9 mouse cellular contexts compared by ENCODE assay signal in the genomic region with DNA sequence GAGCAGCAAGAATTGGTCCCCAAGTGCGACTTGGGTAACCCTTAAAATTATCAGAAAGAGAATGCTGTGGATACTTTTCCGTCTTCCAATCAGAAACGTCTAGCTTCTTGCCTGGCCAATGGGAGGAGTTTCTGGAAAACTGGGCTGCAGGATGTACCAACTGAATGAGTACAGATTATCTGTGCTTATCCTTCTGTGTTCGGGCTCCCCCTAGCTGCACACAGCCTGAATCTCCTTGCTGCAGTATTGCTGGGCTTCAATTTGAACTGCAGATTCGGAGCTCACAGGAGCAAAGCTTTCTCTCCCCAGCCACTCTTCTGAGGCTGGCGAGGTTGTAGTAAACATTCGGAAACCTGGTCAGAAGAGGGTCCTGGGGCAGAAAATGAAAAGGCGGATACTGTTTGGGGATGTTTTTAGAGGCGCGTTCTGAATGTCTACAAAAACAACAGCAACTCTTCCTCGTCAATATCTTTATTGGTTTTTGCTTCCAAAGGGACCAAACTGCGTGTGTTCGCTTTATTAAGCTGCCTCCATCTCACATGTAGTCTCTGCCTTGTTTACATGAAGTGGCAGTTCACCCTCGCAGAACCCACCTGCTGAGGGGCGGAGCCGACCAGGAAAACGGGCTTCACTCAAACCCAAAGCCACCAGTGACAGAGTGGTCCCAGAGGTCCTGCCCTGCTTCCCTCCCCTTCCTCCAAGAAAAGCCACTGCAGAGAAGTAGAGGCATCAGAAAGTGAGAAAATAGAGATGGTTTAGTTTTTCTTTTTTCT.
DNase-seq lines count a peak whose midpoint lies in the region; ATAC-seq lines count a peak whose summit lies in the region.
"Had no signal": no experiment of that assay in that cellular context is flagged by ENCODE, and none has a peak within 500 bp of the region (broad histone marks: within the 10 kb centered on the region; RNA-seq: fewer than 3 reads in every experiment).

No protein-coding gene starts in this region.

- H3K4me3 ChIP-seq in intestine, embryonic 16.5 days (ENCODE audit: low read length), result peak overlapping the region; percentile 30
- H3K4me3 ChIP-seq in midbrain, embryonic 10.5 days, result peak overlapping the region; percentile 45
- H3K4me3 ChIP-seq in stomach, embryonic 15.5 days (replicated peaks), result peak overlapping the region; percentile 26
- H3K4me3 ChIP-seq: liver, embryonic 15.5 days had no signal

- intact Hi-C loops in left cerebral cortex, postnatal 10 days (cut with DNase I), result loop anchor here (2.0 to 10.0 kb wide), 4 partner anchors 229 to 1863 kb away; a partner anchor contains a TSS

- 0 out of 2 replicates have a peak, but pooled peaks cover 5% of the 10 kb centered on the region for H3K4me1 ChIP-seq in intestine, embryonic 16.5 days (ENCODE audit: control insufficient read depth, insufficient read depth, low read length)
- H3K4me1 ChIP-seq in midbrain, embryonic 10.5 days, result peaks cover 5% of the 10 kb centered on the region
- H3K4me1 ChIP-seq in stomach, embryonic 15.5 days, result no peaks in the 10 kb centered on the region
- H3K4me1 ChIP-seq: liver, embryonic 15.5 days had no signal

- no peak overlapping the region for H3K9ac ChIP-seq in intestine, embryonic 16.5 days (ENCODE audit: low read depth, low read length)
- no peak overlapping the region for H3K9ac ChIP-seq in stomach, embryonic 15.5 days
- H3K9ac ChIP-seq: liver, embryonic 15.5 days had no signal

- peak; percentile 94 for ATAC-seq in intestine, embryonic 16.5 days
- ATAC-seq in stomach, embryonic 15.5 days (ENCODE audit: insufficient read depth, low FRiP score, low read depth), result peak; percentile 88

- H3K4me2 ChIP-seq in intestine, embryonic 16.5 days (ENCODE audit: low read depth, low read length), result peak overlapping the region; percentile 59
- H3K4me2 ChIP-seq in stomach, embryonic 15.5 days, result peak overlapping the region; percentile 58
- H3K4me2 ChIP-seq: liver, embryonic 15.5 days had no signal

- H3K27me3 ChIP-seq in intestine, embryonic 16.5 days (replicated peaks; ENCODE audit: control insufficient read depth, insufficient read depth, low read length), result no peaks in the 10 kb centered on the region
- H3K27me3 ChIP-seq in midbrain, embryonic 10.5 days (ENCODE audit: low read depth, poor library complexity, severe bottlenecking), result no peaks in the 10 kb centered on the region
- 0 out of 2 replicates have a peak, but pooled peaks cover 2% of the 10 kb centered on the region for H3K27me3 ChIP-seq in stomach, embryonic 15.5 days (replicated peaks)
- H3K27me3 ChIP-seq: liver, embryonic 15.5 days had no signal

- H3K36me3 ChIP-seq in intestine, embryonic 16.5 days (ENCODE audit: control insufficient read depth, insufficient read depth, low read length), result no peaks in the 10 kb centered on the region
- H3K36me3 ChIP-seq in midbrain, embryonic 10.5 days, result no peaks in the 10 kb centered on the region
- no peaks in the 10 kb centered on the region for H3K36me3 ChIP-seq in stomach, embryonic 15.5 days
- H3K36me3 ChIP-seq: liver, embryonic 15.5 days had no signal

- DNase-seq in adrenal gland, adult 2 months, result peak; percentile 73
- peak; percentile 68 for DNase-seq in embryo, embryonic 11.5 days (ENCODE audit: low read depth, low spot score)
- peak; percentile 45 to 71 for DNase-seq in gastrocnemius, postnatal 4 days (ENCODE audit: low spot score in 2 of 2)
- peak; percentile 84 to 89 for DNase-seq in left cerebral cortex, postnatal 10 days (ENCODE audit: extremely low spot score in 1 of 2, low spot score in 2 of 2)
- peak; percentile 78 for DNase-seq in midbrain, embryonic 10.5 days (ENCODE audit: low spot score)
- DNase-seq in thymus, postnatal 4 days, result no peak

- H3K27ac ChIP-seq in intestine, embryonic 16.5 days (ENCODE audit: low read length), result no peak overlapping the region
- peak overlapping the region; percentile 55; the same call in 1 of the 2 replicates for H3K27ac ChIP-seq in midbrain, embryonic 10.5 days (replicated peaks)
- no peak overlapping the region for H3K27ac ChIP-seq in stomach, embryonic 15.5 days
- H3K27ac ChIP-seq: liver, embryonic 15.5 days had no signal

- 22% methylated on average over 17 of the region's 17 CpGs for WGBS in intestine, embryonic 16.5 days
- whole genome bisulfite sequencing in midbrain, embryonic 10.5 days, result 22% methylated on average over 17 of the region's 17 CpGs
- WGBS in stomach, embryonic 15.5 days, result 19% methylated on average over 17 of the region's 17 CpGs

- no peaks in the 10 kb centered on the region for H3K9me3 ChIP-seq in intestine, embryonic 16.5 days (ENCODE audit: control insufficient read depth, low read length)
- no peaks in the 10 kb centered on the region for H3K9me3 ChIP-seq in midbrain, embryonic 10.5 days (replicated peaks)
- no peaks in the 10 kb centered on the region for H3K9me3 ChIP-seq in stomach, embryonic 15.5 days
- H3K9me3 ChIP-seq: liver, embryonic 15.5 days had no signal
